In the genomic region with DNA sequence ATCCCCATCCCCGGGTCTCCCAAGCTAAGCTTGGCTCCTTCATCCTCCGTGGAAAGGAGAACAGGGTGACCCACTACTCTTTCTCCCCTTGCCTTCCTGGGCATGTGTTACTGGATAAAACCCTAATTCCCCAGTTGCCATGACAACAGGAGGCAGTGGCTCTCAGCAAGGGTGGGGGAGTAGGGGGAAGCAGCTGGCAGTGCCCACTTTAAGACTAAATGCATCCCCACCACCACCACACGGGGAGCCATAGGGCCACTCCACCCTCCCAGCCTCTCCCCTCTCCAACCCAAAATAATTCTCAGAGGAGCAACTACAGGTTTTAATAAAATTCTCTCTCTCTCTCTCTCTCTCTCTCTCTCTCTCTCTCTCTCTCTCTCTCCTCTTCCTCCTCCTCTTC, we compare ENCODE assay signal across 8 mouse cellular contexts. TPM values are rescaled to one million over a fixed set of nuclear protein-coding genes. Genes with fewer than 3 reads are reported as not detected.
DNase-seq lines count a peak whose midpoint lies in the region; ATAC-seq and TF ChIP-seq lines count a peak whose summit lies in the region.

No protein-coding gene starts in this region.

- peak overlapping the region; percentile 94 for H3K4me2 ChIP-seq in kidney, embryonic 14.5 days (replicated peaks; ENCODE audit: low read depth, low read length)
- peak overlapping the region; percentile 72 for H3K4me2 ChIP-seq in hindbrain, embryonic 16.5 days (ENCODE audit: low read length)
- peak overlapping the region; percentile 91 for H3K4me2 ChIP-seq in limb, embryonic 14.5 days (replicated peaks; ENCODE audit: low read depth, low read length, severe bottlenecking)

- peak overlapping the region; percentile 69; the same call in 1 of the 2 replicates for H3K27ac ChIP-seq in kidney, embryonic 14.5 days (ENCODE audit: low read depth, low read length)
- peak overlapping the region; percentile 97 for H3K27ac ChIP-seq in cortical plate, adult 2 months (ENCODE audit: insufficient read depth, low read length)
- H3K27ac ChIP-seq in hindbrain, embryonic 16.5 days (ENCODE audit: low read depth, low read length) = peak overlapping the region; percentile 97
- peak overlapping the region; percentile 35; the same call in 1 of the 2 replicates for H3K27ac ChIP-seq in limb, embryonic 14.5 days (replicated peaks; ENCODE audit: low read depth, low read length)

- no peak overlapping the region for H3K9ac ChIP-seq in kidney, embryonic 14.5 days (ENCODE audit: low read depth, low read length)
- H3K9ac ChIP-seq in hindbrain, embryonic 16.5 days (ENCODE audit: low read depth, low read length) = peak overlapping the region; percentile 87
- H3K9ac ChIP-seq in limb, embryonic 14.5 days (ENCODE audit: low read depth, low read length, severe bottlenecking) = 0 out of 2 replicates have a peak overlapping the region, but pooled peaks have one; percentile 62

- H3K27me3 ChIP-seq in kidney, embryonic 14.5 days (ENCODE audit: control insufficient read depth, insufficient read depth, low read length) = no peaks in the 10 kb centered on the region
- no peaks in the 10 kb centered on the region for H3K27me3 ChIP-seq in hindbrain, embryonic 16.5 days (replicated peaks; ENCODE audit: control insufficient read depth, insufficient read depth, low read length)
- no peaks in the 10 kb centered on the region for H3K27me3 ChIP-seq in limb, embryonic 14.5 days (ENCODE audit: control insufficient read depth, insufficient read depth, low read length)

- peaks cover 19% of the 10 kb centered on the region; the same call in 1 of the 2 replicates for H3K4me1 ChIP-seq in kidney, embryonic 14.5 days (ENCODE audit: control insufficient read depth, insufficient read depth, low read length)
- H3K4me1 ChIP-seq in cortical plate, adult 2 months (ENCODE audit: control insufficient read depth, insufficient read depth, low read length) = peaks cover 6% of the 10 kb centered on the region
- peaks cover 33% of the 10 kb centered on the region for H3K4me1 ChIP-seq in hindbrain, embryonic 16.5 days (ENCODE audit: control insufficient read depth, insufficient read depth, low read depth, low read length)
- peaks cover 18% of the 10 kb centered on the region for H3K4me1 ChIP-seq in limb, embryonic 14.5 days (ENCODE audit: control insufficient read depth, insufficient read depth, low read length)

- TF ChIP-seq POLR2A in cortical plate, adult 2 months (IDR thresholded peaks at IDR 0.05; ENCODE audit: extremely low read depth, insufficient read depth, low read length) = peak; percentile 44; the same call in 1 of the 2 replicates
- TF ChIP-seq POLR2A in limb, embryonic 14.5 days (IDR thresholded peaks at IDR 0.05; ENCODE audit: borderline replicate concordance, extremely low read depth, insufficient read depth, insufficient read length) = no peak

- no peak for DNase-seq in kidney, postnatal 14 days
- peak; percentile 59 for DNase-seq in limb, embryonic 14.5 days (ENCODE audit: low spot score)
- DNase-seq in right cerebral cortex, postnatal 10 days (ENCODE audit: low spot score in 2 of 2) = peak; percentile 88 to 93
- DNase-seq in gastrocnemius, adult 8-10 months (ENCODE audit: low spot score in 2 of 2) = no peak

- no peaks in the 10 kb centered on the region for H3K9me3 ChIP-seq in kidney, embryonic 14.5 days (ENCODE audit: control insufficient read depth, low read length)
- no peaks in the 10 kb centered on the region for H3K9me3 ChIP-seq in hindbrain, embryonic 16.5 days (ENCODE audit: control insufficient read depth, low read length)
- H3K9me3 ChIP-seq in limb, embryonic 14.5 days (ENCODE audit: control insufficient read depth, low read length) = no peaks in the 10 kb centered on the region

- WGBS in kidney, embryonic 14.5 days = 20% methylated on average over 3 of the region's 3 CpGs
- 9% methylated on average over 3 of the region's 3 CpGs for WGBS in hindbrain, embryonic 16.5 days
- WGBS in limb, embryonic 14.5 days = 16% methylated on average over 3 of the region's 3 CpGs

- no peak for ATAC-seq in kidney, embryonic 14.5 days (ENCODE audit: low FRiP score, low TSS enrichment)
- no peak for ATAC-seq in hindbrain, embryonic 16.5 days
- no peak for ATAC-seq in limb, embryonic 14.5 days (ENCODE audit: low FRiP score, low read depth)
- no peak for ATAC-seq in cerebellum, adult (ENCODE audit: insufficient number of reproducible peaks, low FRiP score, low TSS enrichment)

- no peaks in the 10 kb centered on the region for H3K36me3 ChIP-seq in kidney, embryonic 14.5 days (ENCODE audit: control insufficient read depth, insufficient read depth, low read length)
- H3K36me3 ChIP-seq in hindbrain, embryonic 16.5 days (ENCODE audit: control insufficient read depth, insufficient read depth, low read length) = peaks cover 4% of the 10 kb centered on the region; the same call in 1 of the 2 replicates
- no peaks in the 10 kb centered on the region for H3K36me3 ChIP-seq in limb, embryonic 14.5 days (ENCODE audit: control insufficient read depth, insufficient read depth, low read length)

- peak overlapping the region; percentile 73 for H3K4me3 ChIP-seq in kidney, embryonic 14.5 days (ENCODE audit: low read length)
- peak overlapping the region; percentile 88 for H3K4me3 ChIP-seq in cortical plate, adult 2 months (ENCODE audit: insufficient read depth, low read length)
- peak overlapping the region; percentile 80 for H3K4me3 ChIP-seq in hindbrain, embryonic 16.5 days (ENCODE audit: low read length)
- peak overlapping the region; percentile 69 for H3K4me3 ChIP-seq in limb, embryonic 14.5 days (replicated peaks; ENCODE audit: low read length)

- TF ChIP-seq CTCF in cortical plate, adult 2 months (IDR thresholded peaks at IDR 0.05; ENCODE audit: extremely low read depth, insufficient read depth, low read length) = 0 out of 2 replicates have a peak, but pooled peaks have one; percentile 8

RNA-seq across cellular contexts. Expression of a gene that starts 2.0 kb away (rescaled TPM):
- polyA plus RNA-seq in kidney, embryonic 14.5 days (2014; fragmentation: Nextera tagmentation; extraction: Ambion mirVana) = 6.9 and 10.3 TPM in 2 replicates
- polyA plus RNA-seq in cortical plate, adult 2 months (2012; rRNA removed) = 128 and 133 TPM in 2 replicates
- 37.6 and 41.1 TPM in 2 replicates for polyA plus RNA-seq in hindbrain, embryonic 16.5 days (2015; fragmentation: Nextera tagmentation; extraction: Ambion mirVana)
- polyA plus RNA-seq in limb, embryonic 14.5 days (2012; rRNA removed) = 20.5 and 26.7 TPM in 2 replicates
- 6.6 and 10.2 TPM in 2 replicates for polyA plus RNA-seq in limb, embryonic 14.5 days (2014; fragmentation: Nextera tagmentation; extraction: Ambion mirVana)
- total RNA-seq in gastrocnemius, adult 8-10 months (2022) = 1 to 10 TPM in 1 of 4 experiments, under 1 TPM in 3; 0.27 to 1.1 (median 0.57) TPM

RNA-seq across cellular contexts. Expression of a gene that starts 14.8 kb away (rescaled TPM):
- not detected in 2 replicates for polyA plus RNA-seq in kidney, embryonic 14.5 days (2014; fragmentation: Nextera tagmentation; extraction: Ambion mirVana)
- not detected in 2 replicates for polyA plus RNA-seq in cortical plate, adult 2 months (2012; rRNA removed)
- polyA plus RNA-seq in hindbrain, embryonic 16.5 days (2015; fragmentation: Nextera tagmentation; extraction: Ambion mirVana) = not detected in 2 replicates
- not detected in 2 replicates for polyA plus RNA-seq in limb, embryonic 14.5 days (2012; rRNA removed)
- not detected in 2 replicates for polyA plus RNA-seq in limb, embryonic 14.5 days (2014; fragmentation: Nextera tagmentation; extraction: Ambion mirVana)
- not detected for total RNA-seq in gastrocnemius, adult 8-10 months (2022)

RNA-seq across cellular contexts. Expression of a gene that starts 21.3 kb away (rescaled TPM):
- not detected in 2 replicates for polyA plus RNA-seq in kidney, embryonic 14.5 days (2014; fragmentation: Nextera tagmentation; extraction: Ambion mirVana)
- polyA plus RNA-seq in cortical plate, adult 2 months (2012; rRNA removed) = not detected in 2 replicates
- polyA plus RNA-seq in hindbrain, embryonic 16.5 days (2015; fragmentation: Nextera tagmentation; extraction: Ambion mirVana) = 3.4 and 3.7 TPM in 2 replicates
- not detected in 2 replicates for polyA plus RNA-seq in limb, embryonic 14.5 days (2012; rRNA removed)
- polyA plus RNA-seq in limb, embryonic 14.5 days (2014; fragmentation: Nextera tagmentation; extraction: Ambion mirVana) = not detected in 2 replicates
- not detected for total RNA-seq in gastrocnemius, adult 8-10 months (2022)

RNA-seq across cellular contexts. Expression of a gene that starts 45.0 kb away (rescaled TPM):
- 0.38 and 0.43 TPM in 2 replicates for polyA plus RNA-seq in kidney, embryonic 14.5 days (2014; fragmentation: Nextera tagmentation; extraction: Ambion mirVana)
- polyA plus RNA-seq in cortical plate, adult 2 months (2012; rRNA removed) = 0.15 and 0.19 TPM in 2 replicates
- 0.40 and 0.54 TPM in 2 replicates for polyA plus RNA-seq in hindbrain, embryonic 16.5 days (2015; fragmentation: Nextera tagmentation; extraction: Ambion mirVana)
- polyA plus RNA-seq in limb, embryonic 14.5 days (2012; rRNA removed) = 1.0 and 2.1 TPM in 2 replicates
- 0.81 and 0.87 TPM in 2 replicates for polyA plus RNA-seq in limb, embryonic 14.5 days (2014; fragmentation: Nextera tagmentation; extraction: Ambion mirVana)
- total RNA-seq in gastrocnemius, adult 8-10 months (2022) = 10 to 100 TPM; 12.9 to 17.6 (median 15.0) TPM

RNA-seq across cellular contexts. Expression of a gene that starts 58.1 kb away (rescaled TPM):
- 5.1 and 8.4 TPM in 2 replicates for polyA plus RNA-seq in kidney, embryonic 14.5 days (2014; fragmentation: Nextera tagmentation; extraction: Ambion mirVana)
- polyA plus RNA-seq in cortical plate, adult 2 months (2012; rRNA removed) = 57.9 and 60.4 TPM in 2 replicates
- 59.3 and 62.7 TPM in 2 replicates for polyA plus RNA-seq in hindbrain, embryonic 16.5 days (2015; fragmentation: Nextera tagmentation; extraction: Ambion mirVana)
- 15.7 and 17.8 TPM in 2 replicates for polyA plus RNA-seq in limb, embryonic 14.5 days (2012; rRNA removed)
- polyA plus RNA-seq in limb, embryonic 14.5 days (2014; fragmentation: Nextera tagmentation; extraction: Ambion mirVana) = 4.9 and 5.2 TPM in 2 replicates
- 10 to 100 TPM; 12.9 to 17.9 (median 15.7) TPM for total RNA-seq in gastrocnemius, adult 8-10 months (2022)

Comparison
In these comparisons a context has a peak if more than half of its experiments do, and no peak if none do; other contexts are left out.
1. H3K27ac ChIP-seq: peak in every context shown above with its lines; median percentile 97 in cortical plate, adult 2 months; 97 in hindbrain, embryonic 16.5 days; 69 in kidney, embryonic 14.5 days; 35 in limb, embryonic 14.5 days.
2. DNase-seq: peak in limb, embryonic 14.5 days (single experiment) and right cerebral cortex, postnatal 10 days (2 of 2); none in kidney, postnatal 14 days (single experiment) and gastrocnemius, adult 8-10 months (0 of 2).
3. Peak in every context shown above with its lines, with median percentiles within 50 percentile points of each other: H3K4me2 ChIP-seq and H3K4me3 ChIP-seq.